Mouse (Mus musculus) cerebellum, adult 8-10 months (tissue): ENCODE data around the gene Lrp2bp.

ENCODE experiments used
- DNase-seq: peaks from one replicate; pipeline ENCODE4 v3.0.0; 2022

The Lrp2bp gene

DNA sequence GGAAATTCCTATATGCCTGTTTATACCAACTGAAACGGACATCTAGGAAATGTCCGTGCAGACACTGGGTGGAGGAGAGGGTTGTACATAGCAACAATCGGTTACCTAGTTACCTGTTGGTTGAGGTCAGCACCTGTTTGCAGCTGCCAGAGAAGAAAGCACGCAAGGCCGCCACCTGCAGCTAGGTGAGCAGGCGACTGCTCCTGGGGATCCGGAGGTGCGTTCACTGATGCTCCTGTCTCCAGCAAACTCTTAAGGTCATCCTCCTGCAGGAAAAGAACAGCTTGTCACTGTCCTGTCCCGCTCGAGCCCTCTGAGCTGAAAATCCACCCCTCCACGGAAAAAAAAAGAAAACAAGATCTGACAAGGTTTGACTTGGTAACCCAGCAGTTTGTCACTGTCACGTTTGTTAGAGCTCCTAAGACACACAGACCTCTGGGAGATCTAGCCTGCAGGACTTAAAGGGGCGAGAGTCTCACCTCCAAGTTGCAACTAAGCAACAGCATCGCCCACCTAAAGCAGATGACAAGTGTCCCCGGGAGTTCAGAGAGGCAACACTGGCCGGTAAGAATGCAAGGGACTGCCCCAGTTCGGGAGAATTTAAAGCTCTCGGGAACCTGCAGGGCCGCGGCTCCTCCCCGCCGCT is at the start of gene Lrp2bp:
Gene Lrp2bp, plus strand, starts transcription at position 166 of the 646 bp plus-strand sequence.
- DNase-seq: no peak

DNA sequence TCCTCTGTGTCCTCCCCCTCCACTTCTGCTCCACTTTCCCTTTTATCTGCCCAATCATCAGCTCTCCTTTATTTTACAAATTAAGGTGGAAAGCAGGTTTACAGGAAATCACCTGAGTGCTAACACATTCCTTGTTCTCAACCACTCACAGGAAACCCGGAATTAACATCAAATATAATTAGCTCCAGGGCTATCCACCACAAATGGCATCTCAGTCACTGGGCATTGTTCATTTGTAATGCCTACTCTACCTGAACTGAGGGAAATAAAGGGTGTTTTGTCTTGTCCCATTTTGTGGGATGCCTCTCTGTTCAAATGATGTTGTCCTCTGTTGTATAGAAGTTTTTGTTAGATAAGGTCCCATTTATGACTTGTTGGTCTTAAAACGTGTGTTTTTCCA is 48.5 kb upstream of the Lrp2bp start:
- DNase-seq: no peak

DNA sequence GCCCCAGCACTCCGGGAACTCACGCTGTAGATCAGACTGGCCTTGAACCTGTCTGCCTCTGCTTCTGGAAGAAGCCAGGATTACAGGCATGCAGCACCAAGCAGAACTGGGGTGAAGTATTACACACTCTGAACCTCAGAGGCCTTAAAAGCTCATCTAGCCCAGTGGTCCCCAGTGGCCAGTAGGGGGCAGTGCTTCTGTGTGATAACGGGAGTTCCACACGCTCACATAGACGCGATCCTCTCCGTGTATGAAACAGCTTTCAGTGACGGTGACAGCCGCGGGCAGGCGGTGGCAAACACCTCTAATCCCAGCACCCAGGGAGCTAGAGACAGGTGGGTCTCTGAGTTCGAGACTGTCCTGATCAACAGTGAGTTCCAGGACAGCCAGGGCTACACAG is 28.2 kb upstream of the Lrp2bp start:
- DNase-seq: no peak

DNA sequence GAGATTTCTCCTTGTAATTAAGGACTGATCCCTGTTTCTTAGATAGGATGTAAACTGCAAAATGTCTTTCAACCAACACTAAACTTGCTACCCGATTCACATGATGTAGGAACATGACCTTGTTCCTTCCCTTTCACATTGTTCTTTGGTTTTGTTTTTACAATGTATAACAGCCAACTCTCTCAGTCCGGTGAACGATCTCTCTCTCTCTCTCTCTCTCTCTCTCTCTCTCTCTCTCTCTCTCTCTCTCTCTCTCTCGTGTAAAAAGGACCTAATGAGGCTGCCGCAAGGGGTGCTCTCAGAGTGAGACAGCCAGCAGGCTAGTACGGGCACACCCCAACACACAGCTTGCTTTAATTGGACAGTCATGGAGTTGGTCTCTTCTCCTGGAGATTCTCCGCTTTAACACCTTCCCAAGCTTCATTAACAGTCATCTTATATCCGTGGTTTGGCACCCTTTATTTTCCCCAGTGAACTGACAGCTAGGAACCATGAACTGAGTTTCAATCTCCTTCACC is 25.1 kb upstream of the Lrp2bp start:
- DNase-seq: no peak

DNA sequence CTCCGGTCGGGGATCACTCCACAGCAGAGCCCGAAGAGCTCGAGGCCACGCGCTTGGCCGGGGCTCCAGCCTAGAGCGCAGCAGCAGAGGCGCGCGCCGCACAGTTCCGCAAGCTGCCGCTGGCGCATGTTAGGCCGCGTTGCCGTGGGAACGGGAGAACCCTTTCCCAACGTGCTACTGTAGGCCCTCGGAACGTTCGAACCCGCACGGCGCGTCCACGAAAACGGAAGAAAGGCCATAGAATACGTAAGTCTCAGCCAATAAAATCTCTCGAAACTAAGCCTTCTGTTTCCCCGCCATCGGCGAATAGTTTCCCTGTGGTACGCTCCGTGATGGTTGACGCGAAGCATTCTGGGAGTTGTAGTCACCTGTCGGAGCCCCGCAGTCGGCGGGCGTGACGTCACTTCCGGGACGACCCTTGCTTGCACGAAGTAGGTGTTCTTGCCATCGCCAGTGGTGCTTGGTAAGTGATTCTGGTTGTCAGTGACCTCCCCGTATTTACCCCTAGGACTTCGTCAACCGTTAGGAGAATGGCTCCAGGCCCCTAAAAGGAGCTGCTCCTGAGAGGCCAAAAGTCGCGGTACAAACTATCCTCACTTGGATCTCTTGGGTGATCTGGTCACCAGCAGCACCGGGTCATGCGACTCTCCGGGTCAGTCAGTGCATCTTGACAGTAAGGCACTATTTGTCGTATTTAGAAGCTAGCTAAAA is 23.8 kb upstream of the Lrp2bp start, which contains the start of the genes 1700029J07Rik and Ufsp2:
Gene 1700029J07Rik, minus strand, starts transcription at position 127 of the 711 bp plus-strand sequence.
Gene Ufsp2, plus strand, starts transcription at position 403 of the 711 bp plus-strand sequence.
- peak; percentile 99 for DNase-seq

DNA sequence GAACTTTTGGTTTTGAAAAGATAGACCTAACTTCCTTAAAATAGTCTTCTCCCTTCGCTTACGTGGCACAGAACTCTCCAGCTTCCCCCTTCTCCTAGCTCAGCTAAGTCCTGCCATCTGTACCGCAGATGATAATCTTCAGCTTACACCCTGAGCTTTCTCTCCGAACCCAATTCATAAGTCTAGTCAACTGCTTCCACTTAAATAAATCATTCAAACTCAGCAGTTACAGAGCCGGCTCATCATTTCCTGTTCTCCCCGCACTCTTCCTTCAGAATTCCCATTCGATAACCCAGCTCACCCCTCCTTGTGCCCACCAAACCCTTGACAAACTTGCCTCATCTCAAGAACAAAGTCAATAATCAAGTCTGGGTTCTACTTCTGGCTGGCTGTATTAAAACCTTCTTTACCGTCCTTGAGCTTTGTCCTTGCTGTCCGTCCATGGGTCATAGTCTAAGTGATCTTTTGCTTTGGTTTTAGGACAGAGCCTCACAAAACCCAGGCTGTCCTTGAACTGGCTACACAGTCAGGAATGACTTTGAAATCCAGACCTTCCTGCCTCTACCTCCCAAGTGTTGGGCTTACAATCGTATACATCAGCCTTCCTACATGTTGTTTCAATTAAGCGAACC is 23.1 kb upstream of the Lrp2bp start:
- no peak for DNase-seq

DNA sequence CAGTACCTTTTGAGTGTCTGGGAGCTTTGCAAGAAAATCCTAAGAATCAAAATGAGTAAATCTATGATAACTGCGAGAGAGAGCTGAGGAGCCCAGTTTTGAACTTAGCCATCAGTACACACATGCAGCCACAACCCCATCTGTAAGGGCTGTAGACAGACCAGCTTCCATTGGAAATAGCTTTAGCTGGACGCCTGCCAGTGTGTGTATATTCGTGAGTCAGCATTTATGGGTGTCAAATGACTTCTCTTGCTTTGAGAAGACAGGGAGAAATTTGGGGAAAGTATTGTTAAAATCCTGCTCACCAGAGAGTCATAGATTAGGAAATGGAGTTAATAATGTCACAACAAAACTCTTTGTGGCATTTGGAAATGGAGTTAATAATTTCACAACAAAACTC is 12.4 kb upstream of the Lrp2bp start:
- no peak for DNase-seq

GRCm38 (mm10) chr8:45988189-45988588 is 10.9 kb upstream of the Lrp2bp start:
- no peak for DNase-seq

GRCm38 (mm10) chr8:45990631-45991310 is 8.3 kb upstream of the Lrp2bp start:
- DNase-seq: no peak

GRCm38 (mm10) chr8:45994111-45994510 is 5.0 kb upstream of the Lrp2bp start:
- no peak for DNase-seq

DNA sequence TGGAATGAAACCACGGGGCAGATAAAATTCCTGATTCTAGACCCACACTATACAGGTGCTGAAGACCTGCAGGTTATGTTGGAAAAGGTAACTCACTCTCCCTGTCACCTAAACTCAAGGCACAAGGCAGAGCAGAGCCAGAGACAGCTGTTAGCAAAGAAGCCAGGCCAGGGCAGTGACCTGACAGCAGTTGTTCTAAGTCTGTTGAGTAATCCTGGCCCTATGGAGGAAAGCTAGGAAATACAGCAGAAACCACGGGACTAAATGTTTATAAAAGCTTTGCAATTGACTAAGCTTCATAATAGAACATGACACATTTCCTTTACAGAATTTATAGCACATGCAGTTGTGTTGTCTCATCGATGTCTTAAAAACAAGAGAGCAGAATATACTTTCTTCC is 3.5 kb upstream of the Lrp2bp start:
- DNase-seq: no peak

- DNase-seq: no peak
These were observed 875 bp upstream of the Lrp2bp start for GRCm38 (mm10) chr8:45998228-45998627.

DNA sequence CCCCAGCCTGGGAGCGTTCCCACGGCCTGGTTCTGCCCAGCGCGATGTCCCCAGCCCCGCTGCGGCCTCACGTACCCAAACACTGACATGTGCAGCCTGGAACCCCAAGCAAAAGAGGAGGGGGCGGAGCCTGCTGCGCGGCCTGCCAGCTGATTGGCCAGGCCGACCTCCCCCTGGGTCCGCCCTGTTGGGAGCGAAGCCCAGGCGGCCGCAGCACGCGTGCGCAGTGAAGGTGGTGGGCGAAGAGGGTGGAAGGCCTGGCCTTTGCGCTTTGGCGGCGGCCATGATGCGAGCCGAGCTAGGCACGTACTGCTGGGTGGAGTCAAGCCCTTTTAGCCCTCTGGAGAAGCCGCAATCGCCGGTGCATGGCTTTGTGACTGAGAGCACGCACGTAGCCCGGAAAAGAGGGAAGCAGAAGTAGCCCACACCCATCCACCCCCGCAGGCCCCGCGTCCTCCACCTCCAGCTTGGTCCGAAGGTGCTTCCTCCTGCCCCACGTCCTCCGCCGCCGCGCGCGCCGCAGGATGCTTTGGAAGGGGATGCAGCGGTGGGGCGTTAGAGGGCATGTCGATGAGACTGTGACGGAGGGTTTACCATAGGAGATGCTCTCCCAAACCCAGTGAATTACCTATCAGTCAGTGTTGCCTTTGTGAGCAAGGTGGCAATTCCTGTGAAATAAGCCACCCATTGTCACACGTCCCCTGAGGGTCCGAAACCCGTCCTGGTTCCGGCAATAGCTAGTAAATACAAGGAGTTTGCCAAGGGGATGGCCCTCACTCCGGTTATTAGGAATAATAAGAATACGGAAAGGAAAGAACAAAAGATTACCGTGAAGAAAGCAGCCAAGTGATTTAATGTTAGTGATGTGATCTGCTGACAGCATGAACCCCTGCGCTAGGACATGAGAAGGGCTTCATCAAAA is 942 bp downstream of the Lrp2bp start:
- DNase-seq: peak; percentile 100

DNA sequence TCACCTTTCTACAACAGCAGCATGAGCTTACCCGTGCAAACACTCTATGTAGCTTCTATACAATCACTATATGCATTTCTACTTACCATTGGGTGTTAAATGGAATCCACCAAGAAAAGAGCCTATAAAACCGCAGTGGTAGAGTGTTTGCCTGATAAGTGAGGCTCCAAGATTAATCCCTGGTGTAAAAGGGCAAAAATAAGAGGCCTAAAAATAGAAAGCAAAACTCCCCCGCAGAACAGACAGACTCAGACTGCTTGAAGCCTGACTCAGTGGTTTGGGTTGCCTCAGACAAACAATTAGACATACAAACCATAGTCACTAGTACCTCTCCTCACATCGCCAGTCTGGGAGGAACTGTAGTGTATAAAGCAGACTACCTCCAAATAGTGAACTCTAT is 6.5 kb downstream of the Lrp2bp start, which contains the start of gene Ankrd37:
Gene Ankrd37, minus strand, starts transcription at position 112 of the 400 bp plus-strand sequence.
- DNase-seq: no peak

GRCm38 (mm10) chr8:46007050-46007672 is 8.1 kb downstream of the Lrp2bp start:
- DNase-seq: no peak

DNA sequence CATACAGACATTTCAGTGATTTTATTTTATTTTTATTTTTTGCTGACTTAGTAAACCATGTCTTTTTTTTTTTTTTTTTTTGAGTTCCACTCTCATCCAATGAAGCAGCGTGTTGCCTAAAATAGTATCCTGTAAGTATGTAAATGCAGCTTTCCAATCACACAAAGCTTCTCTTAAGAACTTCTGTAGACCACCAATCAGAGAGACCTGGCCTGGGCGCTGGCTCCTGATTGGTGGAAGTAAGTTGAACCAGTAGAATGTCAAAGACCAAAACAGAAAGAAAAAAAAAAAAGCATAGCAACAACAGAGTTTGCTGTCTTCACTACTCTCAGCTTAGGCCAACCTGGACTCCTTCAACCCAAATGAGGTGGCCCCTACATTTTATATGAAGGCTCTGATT is 11.2 kb downstream of the Lrp2bp start:
- DNase-seq: no peak

- peak; percentile 28 for DNase-seq
These were observed 11.9 kb downstream of the Lrp2bp start for GRCm38 (mm10) chr8:46010746-46011680.

- DNase-seq: no peak
These were observed 23.1 kb downstream of the Lrp2bp start for GRCm38 (mm10) chr8:46022203-46022602.

GRCm38 (mm10) chr8:46022758-46023157 is 23.7 kb downstream of the Lrp2bp start:
- DNase-seq: no peak

DNA sequence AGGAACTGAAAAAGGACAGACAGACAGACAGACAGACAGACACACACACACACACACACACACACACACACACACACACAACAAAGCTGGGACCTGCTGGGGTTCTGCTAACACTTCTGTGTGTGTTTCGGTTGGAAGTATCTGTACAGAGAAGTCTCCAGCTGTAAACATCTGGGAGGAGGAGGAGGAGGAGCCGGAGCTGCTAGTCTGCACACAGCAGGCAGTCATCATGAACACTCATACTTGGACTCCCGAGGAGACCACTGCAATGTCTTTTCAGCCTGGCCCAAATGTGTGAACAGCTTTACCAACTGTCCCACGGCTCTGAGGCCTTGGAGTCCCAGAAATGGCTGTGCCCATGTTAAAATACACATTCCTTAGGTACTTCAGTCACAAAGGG is 25.3 kb downstream of the Lrp2bp start:
- DNase-seq: no peak
